Mouse (Mus musculus): ENCODE measurements around the gene Cyp2d11. TPM values are rescaled to one million over a fixed set of nuclear protein-coding genes. Genes with fewer than 3 reads are reported as not detected.
"Not testable (repeated sequence)": the region's sequence is repeated elsewhere in the genome, so short reads cannot be mapped to it uniquely, and the experiment has no call there.

The Cyp2d11 gene
- polyA plus RNA-seq, 1 experiment from 2014 or later = not detected

DNA sequence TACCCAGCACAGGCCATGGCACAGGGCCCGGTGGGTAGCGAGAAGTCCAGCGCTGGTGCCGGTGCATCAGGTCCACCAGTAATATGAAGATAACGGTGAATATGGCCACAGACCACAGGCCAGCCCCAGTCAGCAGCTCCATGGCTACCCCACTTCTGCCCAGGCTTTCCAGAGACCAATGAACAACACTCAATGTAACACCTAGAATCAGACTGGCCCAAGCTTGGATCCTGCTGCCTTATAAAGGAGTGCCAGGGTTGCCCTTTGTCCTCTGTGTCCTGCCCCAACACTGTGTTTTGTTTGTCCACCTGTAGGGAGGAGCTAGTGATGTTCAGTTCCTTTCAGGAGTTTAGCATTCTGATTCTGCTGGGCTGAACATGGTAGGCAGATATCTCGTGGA, 13.2 kb upstream of the Cyp2d11 start, which contains the start of gene Cyp2d10:
Cyp2d10 (minus strand) TSS at position 215 of the 400 bp plus-strand sequence.
- Histone ChIP-seq H3K4me1 (no peaks in the 10 kb centered on the region), H3K9ac (no peak within 1 kb of the TSS), H3K9me3 (no peaks in the 10 kb centered on the region), H3K4me3 (replicated peaks) (no peak within 1 kb of the TSS), H3K27me3 (no peaks in the 10 kb centered on the region), H3K27ac (no peak within 1 kb of the TSS), H3K4me2 (no peak within 1 kb of the TSS), H3K36me3 (replicated peaks) (no peaks in the 10 kb centered on the region)
- 90% methylated on average over 6 of the region's 6 CpGs for WGBS
- ATAC-seq (ENCODE audit: low FRiP score) = no peak

DNA sequence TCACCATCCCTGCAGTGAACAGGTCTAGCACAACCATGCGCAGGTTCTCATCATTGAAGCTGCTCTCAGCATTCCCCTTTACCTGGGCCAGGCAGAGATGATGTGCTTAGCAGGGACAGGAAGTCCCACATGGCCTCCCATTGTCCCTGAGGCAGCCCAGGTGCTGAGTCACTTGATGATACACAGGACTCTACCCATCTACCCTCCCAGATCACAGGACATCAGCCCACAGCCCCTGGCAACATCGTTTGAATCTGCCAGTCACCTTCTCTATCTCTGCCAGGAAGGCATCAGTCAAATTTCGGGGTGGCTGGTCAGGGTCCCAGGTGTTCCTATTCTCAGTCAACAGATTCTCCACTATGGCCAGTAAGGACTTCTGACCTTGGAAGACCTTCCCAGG, 10.3 kb upstream of the Cyp2d11 start:
- H3K4me2 ChIP-seq = no peak overlapping the region
- no peaks in the 10 kb centered on the region for H3K9me3 ChIP-seq
- WGBS = 89% methylated on average over 3 of the region's 3 CpGs
- no peak overlapping the region for H3K4me3 ChIP-seq (replicated peaks)
- H3K27ac ChIP-seq = no peak overlapping the region
- no peaks in the 10 kb centered on the region for H3K27me3 ChIP-seq
- no peak overlapping the region for H3K9ac ChIP-seq
- H3K36me3 ChIP-seq (replicated peaks) = no peaks in the 10 kb centered on the region
- no peaks in the 10 kb centered on the region for H3K4me1 ChIP-seq
- no peak for ATAC-seq (ENCODE audit: low FRiP score)

DNA sequence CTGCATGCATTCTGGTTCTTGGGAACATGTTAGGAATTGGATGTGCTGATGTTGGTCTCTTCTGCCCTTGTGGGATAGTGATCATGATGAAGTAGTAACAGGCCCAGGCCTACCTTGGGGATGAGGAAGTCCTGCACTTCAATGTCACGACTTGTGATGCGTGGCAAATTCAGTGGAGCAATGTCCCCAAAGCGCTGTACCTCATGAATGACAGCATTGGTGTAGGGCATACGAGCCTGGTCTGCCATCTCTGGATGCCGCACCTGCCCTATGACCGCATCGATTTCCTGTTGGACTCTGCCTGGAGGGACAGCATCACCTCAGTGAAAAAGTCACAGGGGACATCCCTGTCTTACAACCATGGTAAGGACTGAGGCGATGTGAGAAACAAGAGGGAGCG, 9.8 kb upstream of the Cyp2d11 start:
- H3K4me2 ChIP-seq = no peak overlapping the region
- H3K4me1 ChIP-seq = no peaks in the 10 kb centered on the region
- no peak overlapping the region for H3K27ac ChIP-seq
- WGBS = 89% methylated on average over 9 of the region's 9 CpGs
- ATAC-seq (ENCODE audit: low FRiP score) = no peak
- H3K4me3 ChIP-seq (replicated peaks) = no peak overlapping the region
- no peak overlapping the region for H3K9ac ChIP-seq
- no peaks in the 10 kb centered on the region for H3K36me3 ChIP-seq (replicated peaks)
- H3K27me3 ChIP-seq = no peaks in the 10 kb centered on the region
- H3K9me3 ChIP-seq = no peaks in the 10 kb centered on the region

DNA sequence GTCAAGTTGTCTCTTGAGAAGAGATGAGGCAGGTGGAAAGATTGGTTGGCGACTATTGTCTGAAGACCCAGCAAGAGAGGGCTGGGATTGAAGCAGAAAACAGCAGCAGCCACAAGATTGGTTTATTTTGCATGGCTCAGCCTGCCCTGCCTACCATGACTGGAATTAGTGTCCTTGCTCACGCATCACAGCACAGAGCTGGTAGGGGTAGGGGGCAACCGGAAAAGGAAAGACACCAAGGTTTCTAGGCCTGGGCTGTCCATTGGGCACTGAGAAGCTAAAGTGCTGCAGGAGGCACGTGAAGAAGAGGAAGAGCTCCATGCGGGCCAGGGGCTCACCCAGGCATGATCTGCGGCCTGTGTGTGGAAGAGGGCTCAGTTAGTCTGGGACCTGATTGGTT, 8.9 kb upstream of the Cyp2d11 start:
- Histone ChIP-seq H3K9me3 (no peaks in the 10 kb centered on the region), H3K4me1 (no peaks in the 10 kb centered on the region), H3K4me3 (replicated peaks) (no peak overlapping the region), H3K36me3 (replicated peaks) (no peaks in the 10 kb centered on the region), H3K4me2 (no peak overlapping the region), H3K27ac (no peak overlapping the region), H3K9ac (no peak overlapping the region), H3K27me3 (no peaks in the 10 kb centered on the region)
- no peak for ATAC-seq (ENCODE audit: low FRiP score)
- WGBS = 81% methylated on average over 6 of the region's 6 CpGs

- Histone ChIP-seq H3K9me3 (no peaks in the 10 kb centered on the region), H3K4me1 (no peaks in the 10 kb centered on the region), H3K4me3 (replicated peaks) (no peak overlapping the region), H3K27ac (no peak overlapping the region), H3K9ac (no peak overlapping the region), H3K36me3 (replicated peaks) (no peaks in the 10 kb centered on the region), H3K4me2 (no peak overlapping the region), H3K27me3 (no peaks in the 10 kb centered on the region)
- no peak for ATAC-seq (ENCODE audit: low FRiP score)
Measured at GRCm38 (mm10) chr15:82402106-82402505, 8.3 kb upstream of the Cyp2d11 start.

DNA sequence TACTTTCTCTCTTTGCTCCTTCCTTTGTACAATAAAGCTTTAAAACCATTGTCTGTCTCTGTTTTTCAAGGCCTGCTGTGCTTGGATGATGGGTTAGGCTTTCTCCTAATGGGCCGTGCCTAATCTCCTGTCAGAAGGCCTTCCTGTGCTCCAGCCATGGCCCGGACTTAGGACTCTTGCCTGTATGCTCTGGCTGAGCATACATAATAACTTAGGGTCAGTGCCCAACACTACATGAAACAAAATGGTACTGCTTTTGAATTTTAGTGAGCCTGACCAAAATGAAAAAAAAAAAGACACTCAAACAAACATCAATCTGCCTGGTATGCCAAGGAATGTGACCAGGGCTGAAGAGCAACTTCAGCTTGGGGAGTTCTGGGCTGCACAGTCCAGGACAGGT, 7.7 kb upstream of the Cyp2d11 start:
- no peak overlapping the region for H3K9ac ChIP-seq
- H3K4me1 ChIP-seq = no peaks in the 10 kb centered on the region
- 51% methylated on average over 2 of the region's 2 CpGs for WGBS
- no peaks in the 10 kb centered on the region for H3K27me3 ChIP-seq
- no peak for ATAC-seq (ENCODE audit: low FRiP score)
- H3K36me3 ChIP-seq (replicated peaks) = no peaks in the 10 kb centered on the region
- H3K27ac ChIP-seq = no peak overlapping the region
- no peak overlapping the region for H3K4me2 ChIP-seq
- H3K4me3 ChIP-seq (replicated peaks) = no peak overlapping the region
- no peaks in the 10 kb centered on the region for H3K9me3 ChIP-seq

DNA sequence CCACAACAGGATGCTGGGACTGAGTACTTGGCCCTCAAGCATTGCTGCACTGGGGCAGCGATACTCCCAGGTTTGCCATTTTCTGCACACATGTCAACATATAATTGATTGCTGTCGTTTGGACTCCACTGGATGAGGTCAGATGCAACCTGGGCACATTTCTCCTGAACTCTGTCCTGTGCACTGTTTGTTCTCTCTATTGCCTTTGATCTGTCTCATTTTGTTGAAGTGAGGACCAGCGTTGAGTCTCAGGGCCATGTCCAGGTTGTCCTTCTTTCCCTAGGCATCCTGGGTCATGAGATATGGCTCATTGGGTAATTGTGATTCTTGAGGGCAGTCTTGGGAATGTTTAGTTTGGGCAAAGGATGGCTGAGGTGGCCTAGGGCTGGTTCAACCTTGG, 2.1 kb upstream of the Cyp2d11 start:
- H3K27ac ChIP-seq; H3K9me3 ChIP-seq; H3K4me2 ChIP-seq; H3K4me3 ChIP-seq (replicated peaks); H3K27me3 ChIP-seq; H3K9ac ChIP-seq; H3K4me1 ChIP-seq; ATAC-seq (ENCODE audit: low FRiP score); H3K36me3 ChIP-seq (replicated peaks): not testable (repeated sequence)
- WGBS = 95% methylated on average over 3 of the region's 3 CpGs

DNA sequence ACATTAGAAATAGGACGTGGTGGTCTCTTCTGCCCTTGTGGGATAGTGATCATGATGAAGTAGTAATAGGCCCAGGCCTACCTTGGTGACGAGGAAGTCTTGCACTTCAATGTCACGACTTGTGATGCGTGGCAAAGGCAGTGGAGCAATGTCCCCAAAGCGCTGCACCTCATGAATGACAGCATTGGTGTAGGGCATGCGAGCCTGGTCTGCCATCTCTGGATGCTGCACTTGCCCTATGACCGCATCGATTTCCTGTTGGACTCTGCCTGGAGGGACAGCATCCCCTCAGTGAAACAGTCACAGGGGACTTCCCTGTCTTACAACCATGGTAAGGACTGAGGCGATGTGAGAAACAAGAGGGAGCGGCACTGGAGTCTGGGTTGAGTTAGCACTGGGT, 3.9 kb downstream of the Cyp2d11 start:
- H3K9me3 ChIP-seq; H3K4me2 ChIP-seq; H3K27ac ChIP-seq; H3K36me3 ChIP-seq (replicated peaks); H3K4me3 ChIP-seq (replicated peaks); H3K9ac ChIP-seq; H3K4me1 ChIP-seq; H3K27me3 ChIP-seq; ATAC-seq (ENCODE audit: low FRiP score): not testable (repeated sequence)
- 96% methylated on average over 10 of the region's 10 CpGs for WGBS

DNA sequence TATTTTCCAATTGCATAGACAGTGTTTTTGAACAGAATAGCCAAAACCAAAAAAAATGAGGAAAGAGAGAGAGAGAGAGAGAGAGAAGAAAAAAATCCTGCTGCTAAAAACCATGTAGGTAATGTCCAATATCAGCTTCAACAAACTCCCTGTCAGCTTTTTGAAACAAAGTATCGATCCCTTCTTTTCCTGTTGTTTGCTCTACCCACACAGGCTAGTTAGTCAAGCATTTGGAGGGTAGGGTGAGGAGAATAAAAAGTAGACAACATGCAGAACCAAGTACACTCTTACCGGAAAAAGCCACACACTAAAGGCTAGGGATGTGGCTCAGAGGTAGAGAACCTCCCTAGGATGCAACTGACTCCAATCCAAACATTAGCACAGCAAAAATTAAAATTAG, 8.1 kb downstream of the Cyp2d11 start:
- no peak for ATAC-seq (ENCODE audit: low FRiP score)
- no peak overlapping the region for H3K4me2 ChIP-seq
- H3K9me3 ChIP-seq = no peaks in the 10 kb centered on the region
- H3K36me3 ChIP-seq (replicated peaks) = no peaks in the 10 kb centered on the region
- no peak overlapping the region for H3K4me3 ChIP-seq (replicated peaks)
- H3K27me3 ChIP-seq = no peaks in the 10 kb centered on the region
- H3K9ac ChIP-seq = no peak overlapping the region
- peaks cover 5% of the 10 kb centered on the region for H3K4me1 ChIP-seq
- WGBS = 93% methylated on average over 2 of the region's 2 CpGs
- H3K27ac ChIP-seq = no peak overlapping the region

DNA sequence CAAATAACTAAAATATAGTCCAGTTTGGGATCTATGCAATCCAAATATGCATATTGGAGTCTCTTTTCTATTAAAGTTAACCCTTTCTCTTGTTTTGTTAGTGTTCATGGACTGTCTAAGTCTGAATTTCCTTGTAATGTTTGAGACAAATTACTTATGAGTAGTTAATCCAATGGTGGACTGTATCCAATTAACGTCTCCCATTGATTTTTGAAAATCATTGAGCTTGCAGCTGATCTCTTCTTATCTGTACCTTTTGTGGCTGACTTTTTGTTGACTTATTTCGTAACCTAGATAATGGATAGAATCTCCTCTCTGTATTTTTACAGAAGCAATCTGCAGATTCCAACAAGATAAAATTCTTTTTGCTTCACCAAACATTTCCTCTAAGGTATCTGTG, 11.4 kb downstream of the Cyp2d11 start:
- Histone ChIP-seq H3K4me3 (replicated peaks) (no peak overlapping the region), H3K36me3 (replicated peaks) (no peaks in the 10 kb centered on the region), H3K4me2 (no peak overlapping the region), H3K4me1 (peaks cover 23% of the 10 kb centered on the region), H3K27me3 (no peaks in the 10 kb centered on the region), H3K9ac (no peak overlapping the region), H3K27ac (no peak overlapping the region), H3K9me3 (no peaks in the 10 kb centered on the region)
- no peak for ATAC-seq (ENCODE audit: low FRiP score)
- 89% methylated on average over 2 of the region's 2 CpGs for WGBS

DNA sequence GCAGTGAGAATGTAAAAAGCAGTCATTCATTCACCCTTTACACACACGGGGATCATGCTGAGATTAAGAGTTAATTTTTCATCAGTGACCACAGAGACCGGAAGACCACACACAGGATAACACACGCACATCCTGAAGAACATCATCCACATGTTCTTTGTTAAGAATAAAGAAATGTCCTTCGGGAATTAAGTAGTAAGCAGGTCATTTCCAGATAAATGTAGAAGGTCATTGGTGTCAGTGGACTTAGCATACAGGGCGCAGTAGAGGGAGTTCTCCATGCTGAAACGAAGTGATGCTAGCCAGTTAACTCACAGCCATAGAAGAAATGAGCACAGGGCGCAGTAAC, 13.1 kb downstream of the Cyp2d11 start:
- peaks cover 30% of the 10 kb centered on the region for H3K4me1 ChIP-seq
- no peak for ATAC-seq (ENCODE audit: low FRiP score)

GRCm38 (mm10) chr15:82379871-82380713, 13.7 kb downstream of the Cyp2d11 start, which contains the start of gene Cyp2d22:
TSS of gene Cyp2d22 (minus strand) at chr15:82380260.
- 2% methylated on average over 22 of the region's 24 CpGs for WGBS
- no peak within 1 kb of the TSS for H3K27ac ChIP-seq
- H3K27me3 ChIP-seq = no peaks in the 10 kb centered on the region
- H3K9me3 ChIP-seq = no peaks in the 10 kb centered on the region
- H3K9ac ChIP-seq = peak within 1 kb of the TSS; percentile 49
- peak within 1 kb of the TSS; percentile 39 for H3K4me3 ChIP-seq (replicated peaks)
- ATAC-seq (ENCODE audit: low FRiP score) = peak; percentile 74
- H3K4me2 ChIP-seq = peak within 1 kb of the TSS; percentile 60
- H3K36me3 ChIP-seq (replicated peaks) = no peaks in the 10 kb centered on the region
- H3K4me1 ChIP-seq = peaks cover 30% of the 10 kb centered on the region

More for the DNA sequence above, 13.1 kb downstream of the Cyp2d11 start:
- no peaks in the 10 kb centered on the region for H3K27me3 ChIP-seq
- H3K4me2 ChIP-seq = peak overlapping the region; percentile 60
- H3K9ac ChIP-seq = peak overlapping the region; percentile 49; the same call in 1 of the 2 replicates
- no peak overlapping the region for H3K27ac ChIP-seq
- no peaks in the 10 kb centered on the region for H3K36me3 ChIP-seq (replicated peaks)
- H3K4me3 ChIP-seq (replicated peaks) = peak overlapping the region; percentile 39
- 38% methylated on average over 7 of the region's 7 CpGs for whole genome bisulfite sequencing
- H3K9me3 ChIP-seq = no peaks in the 10 kb centered on the region

DNA sequence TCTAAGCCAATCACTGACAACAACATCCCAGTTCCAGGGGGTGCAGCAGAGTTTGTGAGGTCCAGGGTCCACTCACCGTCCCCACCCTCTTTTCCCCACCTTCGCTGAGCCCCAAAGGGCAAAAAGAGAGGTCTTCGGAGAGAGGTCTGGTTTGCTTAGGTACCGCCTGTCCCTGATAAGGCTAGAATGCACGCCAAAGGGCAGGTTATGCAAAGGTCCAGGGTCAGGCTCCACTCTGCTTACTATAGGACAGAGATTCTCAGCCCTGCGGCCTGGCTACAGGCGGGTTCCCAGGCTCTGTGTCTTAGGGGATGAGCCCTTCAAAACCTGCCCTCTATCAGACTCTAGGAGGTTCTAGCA, 14.3 kb downstream of the Cyp2d11 start:
- H3K36me3 ChIP-seq (replicated peaks) = no peaks in the 10 kb centered on the region
- H3K4me3 ChIP-seq (replicated peaks) = peak overlapping the region; percentile 39
- H3K4me1 ChIP-seq = peaks cover 30% of the 10 kb centered on the region
- WGBS = 28% methylated on average over 7 of the region's 7 CpGs
- H3K27me3 ChIP-seq = no peaks in the 10 kb centered on the region
- peak overlapping the region; percentile 49; the same call in 1 of the 2 replicates for H3K9ac ChIP-seq
- ATAC-seq (ENCODE audit: low FRiP score) = no peak
- H3K4me2 ChIP-seq = peak overlapping the region; percentile 60
- H3K27ac ChIP-seq = no peak overlapping the region
- H3K9me3 ChIP-seq = no peaks in the 10 kb centered on the region
